Mouse (Mus musculus) embryonic fibroblast, embryonic 13.5 days (primary cell): ENCODE data around the gene Btn2a2.

ENCODE experiments used
- CTCF ChIP-seq: IDR thresholded peaks from 2 replicates; pipeline ENCODE4 v1.5.1; 2011; ENCODE audit warnings: mild to moderate bottlenecking, control low read depth, low read length, moderate library complexity, borderline replicate concordance; ENCODE audit not compliant: insufficient read depth
- POLR2A ChIP-seq: IDR thresholded peaks from 2 replicates; pipeline ENCODE4 v1.6.1; 2011; ENCODE audit warnings: low read depth, mild to moderate bottlenecking, control low read depth, low read length, moderate library complexity

DNA sequence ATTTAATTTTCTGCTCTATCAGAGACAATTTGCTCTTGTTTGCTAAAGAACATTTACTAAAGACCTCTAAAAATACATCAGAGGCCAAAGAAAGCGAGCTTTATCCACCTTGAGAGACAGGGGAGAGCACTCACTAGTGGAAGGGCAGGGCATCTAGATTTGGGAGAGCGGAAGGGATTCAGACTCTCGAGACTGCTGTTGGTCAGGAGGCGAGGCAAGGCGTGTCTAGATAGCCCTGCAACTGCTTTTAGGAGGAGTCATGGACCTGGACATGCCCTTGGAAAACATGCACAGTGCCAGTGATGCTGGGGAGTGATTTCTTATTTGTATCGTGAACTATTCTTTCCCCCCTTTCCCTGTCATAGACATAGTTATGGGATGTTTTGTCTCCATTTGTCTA, 6.9 kb upstream of the Btn2a2 start:
- TF ChIP-seq POLR2A: no peak
- TF ChIP-seq CTCF: no peak
